Mouse (Mus musculus): ENCODE measurements at regions not wholly inside any gene's neighbourhood (a gene's known extent, or its start where the extent isn't known, plus 50 kb on each side); places are given as distances from the start of the nearest gene placed in this dataset.

GRCm38 (mm10) chr17:10079853-10080650 lies 239.6 kb downstream of the Qk start:
- DNase-seq (ENCODE audit: low read depth, low spot score), result no peak

GRCm38 (mm10) chr17:10078536-10079319 lies 240.9 kb downstream of the Qk start:
- DNase-seq (ENCODE audit: low read depth, low spot score), result no peak

DNA sequence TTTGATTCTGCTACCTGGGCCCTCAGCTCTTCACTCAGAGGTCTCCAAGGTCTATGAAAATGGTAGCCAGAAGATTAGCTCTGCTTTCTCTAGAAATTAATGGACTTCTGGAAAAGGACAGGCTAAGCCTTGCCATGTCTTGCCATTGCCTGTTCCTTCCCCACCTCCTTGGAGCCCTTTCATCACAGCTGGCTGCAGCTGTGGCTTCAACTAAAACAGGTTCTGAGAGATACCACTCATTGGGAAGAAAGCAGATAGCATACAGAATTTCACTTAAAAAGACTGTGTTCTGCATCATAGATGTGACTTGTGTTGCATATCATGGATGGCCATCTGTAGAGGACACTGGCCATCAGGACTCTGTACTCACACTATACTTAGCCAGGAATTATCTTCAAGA lies 246.4 kb downstream of the Qk start:
- no peak for DNase-seq (ENCODE audit: low read depth, low spot score)

DNA sequence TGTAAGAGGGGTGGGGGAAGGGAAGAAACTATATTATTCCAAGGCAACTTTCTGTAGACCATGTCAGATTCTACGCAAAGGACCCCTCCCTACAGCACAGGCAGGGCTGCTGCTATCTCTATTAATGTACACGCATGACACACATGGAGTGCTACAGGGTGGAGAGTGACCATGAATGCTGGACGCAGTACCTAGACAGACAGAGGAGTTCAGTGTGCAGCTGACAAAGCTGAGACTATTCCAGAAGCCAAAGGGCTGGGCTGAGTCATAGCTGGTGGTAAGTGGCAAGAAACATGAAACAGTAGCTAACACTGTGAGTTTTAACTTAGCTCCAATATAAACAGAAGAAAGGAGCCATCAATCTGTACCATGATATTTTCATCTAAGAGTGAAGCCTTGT lies 250.4 kb downstream of the Qk start:
- no peak for DNase-seq (ENCODE audit: low read depth, low spot score)

GRCm38 (mm10) chr17:10065131-10065530 lies 254.5 kb downstream of the Qk start:
- DNase-seq (ENCODE audit: low read depth, low spot score), result no peak

DNA sequence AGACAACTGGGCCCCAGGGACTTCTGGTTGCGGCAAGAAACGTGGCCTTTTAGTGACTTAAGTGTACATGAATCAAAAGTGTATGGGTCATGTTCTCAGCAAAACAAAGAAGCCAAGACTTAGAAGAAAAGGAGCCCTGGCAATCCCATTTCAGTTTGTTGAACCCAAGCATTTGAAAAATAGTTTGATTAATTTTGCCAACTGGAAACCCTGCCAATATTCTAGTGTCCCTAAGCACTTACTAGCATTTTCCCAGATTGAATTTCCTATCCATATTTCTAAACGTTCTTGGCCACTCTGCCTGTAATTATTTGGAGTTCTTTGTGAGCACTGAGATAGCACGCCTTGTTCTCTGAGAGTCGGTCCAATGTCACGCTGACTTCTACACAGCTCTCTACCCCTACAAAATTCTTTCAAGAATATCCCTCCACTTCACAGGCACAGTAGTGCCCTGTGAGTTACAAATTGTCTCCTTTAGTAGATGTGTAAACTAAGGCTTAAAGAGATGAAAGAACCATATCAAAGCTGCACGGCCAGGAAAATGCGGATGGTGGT lies 257.0 kb downstream of the Qk start:
- no peak for DNase-seq (ENCODE audit: low read depth, low spot score)

DNA sequence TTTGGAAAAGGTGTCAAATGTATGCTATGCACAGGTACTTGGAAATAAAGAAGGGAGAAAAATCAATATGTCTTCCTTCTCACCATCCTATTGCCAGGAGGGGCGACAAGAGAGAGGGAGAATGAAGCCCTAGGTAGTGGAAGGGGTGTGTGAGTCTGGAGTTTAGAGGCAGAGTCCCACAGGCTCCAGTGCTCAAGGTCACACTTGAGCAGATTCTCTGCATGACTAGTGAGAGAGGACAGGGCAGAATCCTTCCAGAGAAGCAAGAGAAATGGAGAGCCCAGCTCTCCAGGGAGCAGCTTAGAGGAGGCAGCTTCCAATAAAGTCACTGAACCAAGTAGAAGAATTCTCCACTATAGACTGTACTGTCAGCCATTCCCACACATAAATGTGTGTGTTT lies 261.9 kb downstream of the Qk start:
- no peak for DNase-seq (ENCODE audit: low read depth, low spot score)

GRCm38 (mm10) chr17:10056096-10056495 lies 263.6 kb downstream of the Qk start:
- no peak for DNase-seq (ENCODE audit: low read depth, low spot score)

- no peak for DNase-seq (ENCODE audit: low read depth, low spot score)
Observed at GRCm38 (mm10) chr17:10054375-10054774, 265.3 kb downstream of the Qk start.

DNA sequence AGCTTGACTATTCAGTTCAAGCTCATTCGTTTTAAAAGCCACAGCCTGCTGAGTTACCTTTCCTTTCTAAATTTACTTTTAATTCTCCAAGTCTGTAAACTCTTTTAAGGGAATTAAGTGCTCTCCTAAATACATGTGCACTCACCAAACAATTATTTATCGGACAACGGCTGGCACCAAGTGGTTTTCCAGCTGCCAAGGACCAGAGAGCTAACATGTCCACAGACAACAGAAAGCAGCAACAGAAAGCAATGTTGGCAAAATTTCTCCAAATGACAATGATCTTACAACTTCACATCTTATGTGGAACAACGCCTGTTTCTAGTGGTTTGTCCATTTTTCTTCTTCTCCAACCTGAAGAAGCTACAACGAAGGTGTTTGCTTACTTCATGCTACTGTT lies 275.3 kb downstream of the Qk start:
- DNase-seq (ENCODE audit: low read depth, low spot score), result no peak

DNA sequence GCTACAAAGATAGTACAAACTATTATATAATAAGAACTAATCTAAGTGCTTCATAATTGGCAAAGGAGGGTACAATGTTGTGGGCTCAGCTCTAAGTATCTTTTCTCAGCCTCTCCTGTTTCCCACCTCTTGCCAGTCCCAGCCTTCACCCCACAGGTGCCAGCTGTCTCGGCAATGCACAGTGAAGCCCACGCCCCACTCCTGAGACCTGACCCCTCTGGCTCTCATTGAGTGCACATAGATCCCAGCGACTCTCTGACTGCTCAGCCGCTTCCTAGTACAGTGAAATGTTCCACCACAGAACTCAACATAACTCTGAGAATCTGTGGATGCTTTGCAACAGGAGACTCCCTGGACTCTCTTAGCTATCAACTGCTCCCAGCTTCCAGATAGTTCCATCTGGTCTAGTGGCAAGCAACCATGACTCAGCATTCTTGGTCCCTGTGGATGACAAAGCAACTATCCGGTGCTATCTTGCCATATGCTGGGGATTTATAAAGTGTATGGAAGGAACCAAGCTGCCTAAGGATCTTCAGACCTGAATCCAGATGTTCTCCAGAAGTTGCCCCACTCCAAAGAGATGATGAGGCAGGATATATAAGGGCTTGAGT lies 277.5 kb downstream of the Qk start:
- no peak for DNase-seq (ENCODE audit: low read depth, low spot score)

GRCm38 (mm10) chr17:10040951-10041359 lies 278.7 kb downstream of the Qk start:
- DNase-seq (ENCODE audit: low read depth, low spot score), result no peak

GRCm38 (mm10) chr17:10040375-10040774 lies 279.3 kb downstream of the Qk start:
- no peak for DNase-seq (ENCODE audit: low read depth, low spot score)

GRCm38 (mm10) chr17:10037799-10038445 lies 281.7 kb downstream of the Qk start:
- no peak for DNase-seq (ENCODE audit: low read depth, low spot score)

DNA sequence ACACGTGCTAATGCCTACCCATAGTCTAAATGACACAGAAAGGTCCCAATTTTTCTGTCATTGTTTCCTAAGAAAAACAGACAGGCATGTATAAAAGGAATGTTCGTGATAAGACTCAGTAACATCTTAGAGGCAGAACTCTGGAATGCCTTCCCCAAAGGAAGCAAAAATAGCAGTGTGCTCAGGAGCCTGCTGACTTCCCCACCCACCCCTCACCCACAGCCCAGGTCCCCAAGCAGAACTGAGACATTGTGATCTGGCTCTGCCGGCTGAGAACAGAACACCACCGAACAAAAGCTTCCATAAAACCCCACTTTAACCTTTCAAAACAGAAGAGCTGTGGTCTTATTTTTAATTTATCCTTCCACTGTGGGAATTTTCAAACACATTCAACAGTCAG lies 286.1 kb downstream of the Qk start:
- no peak for DNase-seq (ENCODE audit: low read depth, low spot score)

DNA sequence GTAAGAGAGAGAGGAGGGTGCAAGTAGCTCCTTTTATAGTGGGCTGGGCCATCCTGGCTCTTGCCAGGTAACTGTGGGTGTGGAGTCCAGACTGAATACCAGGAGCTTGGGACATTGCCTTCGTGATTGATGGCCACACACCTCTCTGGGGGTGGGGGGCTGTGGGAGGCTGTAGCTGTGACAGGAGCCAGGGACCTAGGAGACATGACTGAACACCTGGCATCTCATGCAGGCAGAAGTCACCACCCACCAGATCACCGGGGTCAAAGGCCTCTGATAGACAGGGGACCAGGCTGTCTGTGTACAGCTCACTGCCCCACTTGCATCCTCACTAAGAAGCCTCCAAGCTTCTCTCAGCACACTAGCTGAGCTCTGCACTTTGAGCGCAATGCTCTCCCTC lies 288.6 kb downstream of the Qk start:
- no peak for DNase-seq (ENCODE audit: low read depth, low spot score)

DNA sequence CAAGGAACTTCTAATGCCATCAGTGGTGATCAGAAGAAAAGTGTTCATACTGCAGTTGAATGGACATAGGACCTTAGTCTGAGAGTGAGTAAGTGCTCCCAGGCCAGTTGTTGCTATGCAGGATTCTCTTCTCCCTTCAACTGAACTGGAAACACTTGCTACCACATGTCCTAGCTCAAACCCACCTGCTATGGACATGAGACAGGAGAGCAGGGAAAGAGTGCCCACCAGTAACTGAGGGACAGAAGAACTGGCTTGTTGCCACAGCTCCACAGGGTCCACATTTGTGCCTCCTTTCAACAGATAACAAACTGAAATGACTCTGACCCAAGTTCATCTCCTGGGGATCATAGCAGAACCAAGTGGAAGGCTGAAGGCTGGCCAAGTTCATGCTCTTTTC lies 292.9 kb downstream of the Qk start:
- no peak for DNase-seq (ENCODE audit: low read depth, low spot score)

DNA sequence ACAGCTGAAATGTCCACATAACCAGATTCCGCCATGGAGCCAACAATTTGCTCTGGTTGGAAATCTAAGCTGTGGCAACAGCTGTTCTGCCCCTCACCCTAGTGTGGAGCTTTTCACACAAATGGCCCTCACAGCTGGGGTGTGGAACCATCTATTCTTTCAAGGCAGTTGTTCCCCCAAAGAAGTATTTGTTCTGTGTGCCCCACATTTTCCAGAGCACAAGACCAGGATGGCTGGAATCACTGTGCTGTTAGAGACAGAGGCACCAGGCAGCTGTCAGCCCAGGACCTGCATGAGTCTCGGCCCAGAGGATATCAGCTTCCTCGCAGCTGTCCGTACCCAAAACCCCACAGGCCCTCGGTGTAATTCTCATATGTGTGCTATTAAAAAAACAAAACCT lies 294.4 kb downstream of the Qk start:
- no peak for DNase-seq (ENCODE audit: low read depth, low spot score)

GRCm38 (mm10) chr17:10024323-10024722 lies 295.3 kb downstream of the Qk start:
- no peak for DNase-seq (ENCODE audit: low read depth, low spot score)

- DNase-seq (ENCODE audit: low read depth, low spot score), result no peak
Observed at GRCm38 (mm10) chr17:10012161-10012560, 307.5 kb downstream of the Qk start.

- no peak for DNase-seq (ENCODE audit: low read depth, low spot score)
Observed at GRCm38 (mm10) chr17:10011728-10012127, 307.9 kb downstream of the Qk start.

- DNase-seq (ENCODE audit: low read depth, low spot score), result no peak
Observed at GRCm38 (mm10) chr17:10001071-10001591, 318.5 kb downstream of the Qk start.

Measured in retina, postnatal 7 days (tissue).